Mouse (Mus musculus) bone marrow, adult 2 months (tissue): ENCODE measurements around the gene Trim14. TPM values are rescaled to one million over a fixed set of nuclear protein-coding genes. Genes with fewer than 3 reads are reported as not detected.

Experiments
- H3K27ac ChIP-seq: fragments of 200-500 bp; 2 replicates; pipeline ENCODE4 v1.5.1; 2012; ENCODE audit warnings: low read depth, mild to moderate bottlenecking, control low read depth, inconsistent platforms, low read length; ENCODE audit not compliant: control insufficient read depth, poor library complexity, insufficient read depth
- H3K4me1 ChIP-seq: fragments of 200-500 bp; 2 replicates; pipeline ENCODE4 v1.6.1; 2011; ENCODE audit warnings: low read length; ENCODE audit not compliant: control insufficient read depth, insufficient read depth
- H3K4me3 ChIP-seq: fragments of 200-500 bp; replicated peaks from 2 replicates; pipeline ENCODE3; 2011; ENCODE audit warnings: mild to moderate bottlenecking, low read depth, low read length, control low read depth; ENCODE audit not compliant: control insufficient read depth
- CTCF ChIP-seq: fragments of 200-500 bp; IDR thresholded peaks from 2 replicates; pipeline ENCODE4 v1.5.1; 2011; ENCODE audit warnings: low read length, control low read depth; ENCODE audit not compliant: control insufficient read depth, insufficient read depth
- POLR2A ChIP-seq: fragments of 200-500 bp; IDR thresholded peaks from 2 replicates; pipeline ENCODE4 v1.6.1; 2011; ENCODE audit warnings: low read depth, mild to moderate bottlenecking, control low read depth, low read length, borderline replicate concordance; ENCODE audit not compliant: control insufficient read depth
- WGBS: fragments of 180-500 bp; shearing (Covaris S2); methylation state at CpG from one replicate; pipeline ENCODE4 v1.1.7; 2018; 5-methylcytosine and 5-hydroxymethylcytosine counted together
- polyA plus RNA-seq: library from polyadenylated mRNA; stranded (reverse); fragments of >200 nt; gene quantifications from 2 replicates; pipeline ENCODE4 v1.2.4, GENCODE M21; 2011; ENCODE audit warnings: low replicate concordance; ENCODE audit not compliant: missing spikeins, insufficient read depth, insufficient read length

Trim14 gene
- polyA plus RNA-seq, 1 experiment, result 4.8 TPM

DNA sequence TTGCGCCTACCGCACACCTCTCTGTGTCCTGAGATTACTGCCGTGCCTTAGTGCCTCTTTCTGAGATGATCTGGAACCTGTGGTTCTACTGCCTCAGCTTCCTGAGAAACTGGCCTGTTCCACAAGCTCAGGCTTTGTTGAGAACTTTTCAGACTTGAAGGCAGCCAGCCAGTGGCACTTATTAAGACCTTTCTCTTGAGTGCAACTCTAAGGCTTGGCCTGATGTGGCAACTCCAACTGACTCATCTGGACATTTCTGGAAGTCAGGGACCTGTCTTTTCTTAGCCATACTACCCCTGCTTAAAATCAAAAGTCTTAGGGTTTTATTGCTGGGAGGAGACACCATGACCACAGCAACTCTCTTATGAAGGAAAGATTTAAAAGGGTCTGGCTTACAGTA lies 78.8 kb downstream of the Trim14 start:
- 62% methylated on average over 3 of the region's 3 CpGs for WGBS
- TF ChIP-seq CTCF, result no peak
- no peak for TF ChIP-seq POLR2A
- Histone ChIP-seq H3K27ac (no peak overlapping the region), H3K4me1 (peaks cover 6% of the 10 kb centered on the region; the same call in 1 of the 2 replicates), H3K4me3 (no peak overlapping the region)

DNA sequence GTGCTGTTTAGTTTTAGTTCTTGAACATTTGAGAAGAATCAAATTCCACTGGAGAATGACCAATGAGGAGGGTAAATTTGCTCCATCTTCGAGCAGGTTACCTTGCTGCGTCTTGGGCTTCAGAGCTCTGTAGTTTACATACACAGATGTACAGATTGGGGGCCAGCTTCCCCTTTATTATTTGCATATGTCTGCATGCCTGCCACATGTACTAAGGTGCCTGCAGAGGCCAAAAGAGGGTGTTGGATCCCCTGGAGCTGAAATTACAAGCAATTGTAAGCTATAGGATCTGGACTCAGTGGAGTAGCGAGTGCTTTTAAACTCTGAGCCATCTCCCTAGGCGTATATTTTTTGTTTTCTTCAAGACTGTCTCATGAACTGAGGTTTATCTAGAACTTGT lies 79.2 kb downstream of the Trim14 start:
- Histone ChIP-seq H3K4me1 (peaks cover 6% of the 10 kb centered on the region; the same call in 1 of the 2 replicates), H3K27ac (no peak overlapping the region), H3K4me3 (no peak overlapping the region)
- 42% methylated on average over 4 of the region's 4 CpGs for WGBS
- TF ChIP-seq POLR2A (no peak), CTCF (no peak)

DNA sequence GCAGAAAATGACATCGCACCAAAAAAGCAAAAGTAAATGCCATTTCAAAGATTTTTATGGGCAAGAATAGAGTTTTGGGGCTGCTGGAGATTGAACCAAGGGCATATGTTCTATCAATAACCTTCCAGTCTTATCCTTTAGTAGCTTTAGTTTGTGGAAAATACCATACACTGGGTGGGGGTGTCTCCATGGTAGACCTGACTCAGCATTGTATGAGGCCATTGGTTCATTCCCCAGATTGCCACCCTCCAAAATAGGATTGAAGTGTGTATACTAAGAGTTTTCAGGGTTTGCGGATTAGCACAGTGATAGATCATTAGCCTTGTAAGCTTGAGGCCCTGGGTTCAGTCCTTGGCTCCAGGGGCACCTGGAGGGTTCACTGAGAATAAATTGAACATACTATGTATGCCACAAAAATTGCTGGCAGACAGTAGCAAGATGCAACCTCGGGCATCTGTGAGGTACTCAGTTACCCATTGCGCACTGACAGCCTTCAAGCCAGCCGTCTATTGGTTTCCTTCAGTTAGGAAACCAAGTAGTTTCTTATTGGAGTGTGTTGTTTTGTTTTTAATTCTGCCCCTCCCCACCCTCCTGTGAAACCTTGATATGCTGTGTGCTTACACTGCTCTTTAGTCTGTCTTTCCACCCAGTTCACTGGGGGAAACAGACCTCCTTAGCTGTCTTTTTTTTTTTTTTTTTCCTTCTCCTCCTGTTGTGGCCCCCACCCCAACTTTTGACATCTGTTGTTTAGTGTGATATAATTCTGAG lies 81.7 kb downstream of the Trim14 start:
- H3K4me3 ChIP-seq, result peak overlapping the region; percentile 17
- 25% methylated on average over 5 of the region's 5 CpGs for WGBS
- no peak for TF ChIP-seq POLR2A
- no peak for TF ChIP-seq CTCF

DNA sequence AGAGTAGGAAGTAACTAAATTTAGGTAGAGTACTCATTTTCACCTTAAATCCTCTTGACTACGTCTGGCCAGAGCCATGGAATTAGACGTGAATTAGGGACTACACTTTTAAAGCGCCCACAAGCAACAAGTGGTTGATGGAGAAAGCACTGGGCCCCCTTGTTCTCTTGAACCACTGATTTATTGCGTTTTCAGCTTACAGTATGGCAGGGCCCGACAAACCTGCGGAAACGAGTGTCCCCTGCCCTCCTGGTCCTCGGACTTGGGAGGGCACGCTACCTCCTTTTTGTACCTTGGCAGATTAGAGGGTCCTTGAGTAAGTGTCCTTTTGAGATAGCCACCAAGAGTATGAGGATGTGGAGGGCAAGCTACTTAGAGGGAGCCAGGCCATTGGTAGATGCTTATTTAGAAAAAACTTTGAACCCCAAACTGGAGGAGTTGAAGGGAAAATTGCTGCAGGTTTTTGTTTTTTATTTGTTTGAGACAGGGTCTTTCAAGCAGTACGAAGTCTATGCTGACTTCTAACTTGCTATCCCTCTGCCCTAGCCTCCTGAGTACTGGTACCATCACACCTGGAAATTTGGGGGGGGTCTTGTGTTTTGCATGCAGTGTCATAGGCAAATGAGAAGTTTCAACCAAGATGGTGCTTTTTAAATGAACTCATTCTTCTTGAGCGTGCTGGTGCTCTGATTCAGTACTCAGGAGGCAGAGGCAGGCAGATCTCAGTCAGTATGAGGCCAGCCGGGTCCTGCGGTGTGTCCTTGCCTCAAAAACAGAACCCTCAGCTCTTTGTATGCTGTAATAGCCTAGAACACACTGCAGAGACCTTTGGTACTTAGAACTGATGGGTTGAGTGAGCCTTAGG lies 82.9 kb downstream of the Trim14 start:
- peak overlapping the region; percentile 74 for H3K4me3 ChIP-seq
- 16% methylated on average over 13 of the region's 13 CpGs for WGBS

More for the DNA sequence above, 81.7 kb downstream of the Trim14 start:
- no peak overlapping the region; the same call in 1 of the 2 replicates for H3K27ac ChIP-seq
- peaks cover 6% of the 10 kb centered on the region; the same call in 1 of the 2 replicates for H3K4me1 ChIP-seq

DNA sequence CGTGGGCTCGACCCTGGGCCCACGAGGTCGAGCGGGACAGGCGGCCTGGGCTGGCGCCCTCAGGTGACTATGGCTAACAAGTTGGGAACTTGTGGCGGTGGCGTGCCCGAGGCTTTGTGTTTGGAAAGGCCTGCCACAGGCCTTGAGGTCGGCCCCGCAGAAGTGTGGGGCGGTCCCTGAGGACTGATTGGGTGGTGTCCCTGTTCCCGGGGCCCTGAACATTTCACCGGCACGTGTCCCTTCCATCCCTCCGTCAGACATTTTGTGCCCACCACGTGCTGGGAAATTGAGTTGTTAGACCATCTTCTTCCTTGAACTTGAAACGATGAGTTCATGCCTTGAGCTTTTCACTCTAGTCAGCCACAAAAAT lies 83.5 kb downstream of the Trim14 start:
- Histone ChIP-seq H3K27ac (peak overlapping the region; percentile 98), H3K4me1 (peaks cover 9% of the 10 kb centered on the region; the same call in 1 of the 2 replicates), H3K4me3 (peak overlapping the region; percentile 74)
- no peak for TF ChIP-seq CTCF
- peak; percentile 68; the same call in 1 of the 2 replicates for TF ChIP-seq POLR2A
- WGBS, result under 1% methylated on average over 19 of the region's 19 CpGs

More for the DNA sequence above, 82.9 kb downstream of the Trim14 start:
- H3K27ac ChIP-seq, result peak overlapping the region; percentile 2; the same call in 1 of the 2 replicates
- H3K4me1 ChIP-seq, result peaks cover 10% of the 10 kb centered on the region; the same call in 1 of the 2 replicates
- TF ChIP-seq POLR2A (no peak), CTCF (no peak)

DNA sequence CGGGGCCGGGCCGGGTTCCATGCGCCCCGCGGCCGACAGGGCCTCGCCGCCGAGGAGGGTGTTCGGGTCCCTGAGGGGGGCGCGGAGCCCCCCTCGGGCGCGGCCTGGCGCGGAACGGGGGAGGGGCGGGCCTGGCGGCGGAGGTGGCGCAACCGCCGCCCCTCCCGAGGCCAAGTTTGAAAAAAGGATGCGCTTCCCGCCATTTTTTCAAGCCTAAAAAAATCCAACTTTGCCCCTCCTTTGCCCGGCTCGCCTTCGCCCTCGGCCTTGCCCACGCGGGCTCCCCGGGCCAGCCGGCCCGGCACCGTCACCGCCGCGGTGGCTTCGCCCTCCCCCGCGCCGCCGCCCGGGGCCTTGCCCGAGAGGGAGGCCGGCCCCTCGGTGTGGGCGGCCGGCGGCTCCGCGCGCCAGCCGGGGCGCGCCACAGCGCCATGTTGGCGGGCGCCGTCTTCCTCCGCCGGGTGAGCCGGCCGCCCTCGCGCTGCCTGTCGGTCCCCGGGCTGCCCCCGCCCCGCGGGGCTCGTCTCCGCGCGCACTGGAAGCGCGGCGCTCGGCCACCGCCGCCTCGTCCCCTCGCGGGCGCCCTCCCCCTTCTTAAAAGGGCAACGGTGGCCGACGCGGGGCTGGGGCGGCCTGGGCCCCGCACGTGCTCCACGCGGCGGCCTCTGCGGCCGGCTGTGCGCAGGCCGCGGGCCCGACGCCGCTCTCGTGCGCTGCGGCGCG lies 84.0 kb downstream of the Trim14 start:
- TF ChIP-seq POLR2A (peak; percentile 38; the same call in 1 of the 2 replicates), CTCF (no peak)
- H3K4me3 ChIP-seq, result peak overlapping the region; percentile 74
- H3K4me1 ChIP-seq, result peaks cover 9% of the 10 kb centered on the region; the same call in 1 of the 2 replicates
- H3K27ac ChIP-seq, result peak overlapping the region; percentile 98
- WGBS, result 1% methylated on average over 105 of the region's 111 CpGs

DNA sequence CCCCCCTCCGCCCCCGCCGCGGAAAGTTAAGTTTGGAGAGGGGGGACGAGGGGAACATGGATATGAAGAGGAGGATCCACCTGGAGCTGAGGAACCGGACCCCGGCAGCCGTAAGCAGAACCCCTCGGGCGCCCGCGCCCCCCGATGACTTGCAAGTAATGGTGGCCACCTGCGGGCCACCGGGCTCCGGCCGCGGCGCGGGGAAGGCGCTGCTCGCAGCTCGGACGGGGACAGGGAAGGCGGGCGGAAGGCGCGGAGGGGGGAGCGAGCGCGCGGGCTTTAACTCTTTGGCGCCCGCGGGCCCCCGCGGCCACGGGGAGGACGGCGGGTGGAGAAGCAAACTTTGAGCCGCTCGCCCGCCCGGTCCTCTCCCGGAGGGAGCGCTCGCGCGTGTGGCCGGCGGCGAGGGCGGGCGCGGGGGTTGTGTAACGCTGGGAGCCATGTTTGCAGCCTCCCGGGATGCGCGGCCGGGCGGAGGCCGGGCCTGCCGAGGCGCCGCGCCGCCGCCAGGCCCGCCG lies 84.6 kb downstream of the Trim14 start:
- Histone ChIP-seq H3K4me1 (peaks cover 7% of the 10 kb centered on the region; the same call in 1 of the 2 replicates), H3K27ac (peak overlapping the region; percentile 98), H3K4me3 (peak overlapping the region; percentile 74)
- under 1% methylated on average over 65 of the region's 70 CpGs for WGBS
- TF ChIP-seq CTCF (no peak), POLR2A (no peak)
